Mouse (Mus musculus): ENCODE measurements around the gene Ccdc157. TPM values are rescaled to one million over a fixed set of nuclear protein-coding genes. Genes with fewer than 3 reads are reported as not detected.
"Not testable (repeated sequence)": the region's sequence is repeated elsewhere in the genome, so short reads cannot be mapped to it uniquely, and the experiment has no call there.

The Ccdc157 gene
- total RNA-seq, 2 experiments from 2014 or later: 16.6 to 17.6 TPM

- no peak for DNase-seq (ENCODE audit: low spot score in 2 of 2)
Measured at GRCm38 (mm10) chr11:4108691-4109090, 51.4 kb downstream of the Ccdc157 start.

- DNase-seq (ENCODE audit: low spot score in 2 of 2): not testable (repeated sequence)
Measured at GRCm38 (mm10) chr11:4107901-4108300, 52.2 kb downstream of the Ccdc157 start.

GRCm38 (mm10) chr11:4105444-4105843 lies 54.6 kb downstream of the Ccdc157 start:
- peak; percentile 51 to 61 for DNase-seq (ENCODE audit: low spot score in 2 of 2)

- DNase-seq (ENCODE audit: low spot score in 2 of 2): no peak
Measured at GRCm38 (mm10) chr11:4104989-4105388, 55.1 kb downstream of the Ccdc157 start.

- no peak for DNase-seq (ENCODE audit: low spot score in 2 of 2)
Measured at GRCm38 (mm10) chr11:4103522-4103921, 56.6 kb downstream of the Ccdc157 start.

- DNase-seq (ENCODE audit: low spot score in 2 of 2): no peak
Measured at GRCm38 (mm10) chr11:4101851-4102250, 58.2 kb downstream of the Ccdc157 start.

DNA sequence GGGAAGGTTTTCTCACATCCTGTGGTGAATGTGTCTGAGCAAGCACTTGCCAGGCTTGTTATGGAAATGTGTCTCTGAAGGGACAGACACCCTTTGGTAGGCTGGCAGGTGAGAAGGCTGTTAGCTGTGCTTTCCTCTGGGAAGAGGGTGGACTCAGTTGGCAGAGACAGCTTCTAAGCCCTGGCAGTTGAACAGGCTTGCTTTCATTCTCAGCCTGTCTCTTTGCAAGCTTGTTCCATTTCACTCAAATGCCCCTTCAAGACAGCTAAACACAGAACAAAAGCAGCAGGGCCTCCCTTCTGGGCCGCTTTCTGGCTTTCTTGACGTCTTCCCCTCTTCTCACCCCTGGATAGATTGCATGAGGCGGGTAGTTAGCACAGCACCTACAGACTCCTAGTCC lies 60.6 kb downstream of the Ccdc157 start:
- no peak for DNase-seq (ENCODE audit: low spot score in 2 of 2)

- no peak for DNase-seq (ENCODE audit: low spot score in 2 of 2)
Measured at GRCm38 (mm10) chr11:4098816-4099215, 61.3 kb downstream of the Ccdc157 start.

DNA sequence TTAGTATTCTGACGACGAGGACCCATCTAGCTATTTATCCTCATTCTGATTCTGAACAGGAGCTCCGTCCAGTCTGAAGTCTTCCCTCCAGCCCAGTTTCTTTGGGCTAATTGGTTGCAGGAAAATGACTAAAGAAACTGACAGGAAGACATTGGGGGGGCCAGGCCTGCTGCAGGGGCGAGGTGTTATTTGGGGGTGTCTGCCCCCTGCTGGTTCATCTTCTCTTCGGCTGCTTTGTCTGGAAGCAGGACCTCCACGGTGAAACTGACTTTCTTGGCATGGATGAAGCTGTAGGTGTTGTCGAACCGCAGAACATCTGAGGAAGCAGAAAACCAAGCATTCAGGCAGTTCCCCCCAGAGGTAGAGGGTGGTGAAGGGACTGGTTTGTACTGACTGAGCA lies 62.0 kb downstream of the Ccdc157 start:
- no peak for DNase-seq (ENCODE audit: low spot score in 2 of 2)

GRCm38 (mm10) chr11:4097091-4097621 lies 62.9 kb downstream of the Ccdc157 start:
- DNase-seq (ENCODE audit: low spot score in 2 of 2): no peak

DNA sequence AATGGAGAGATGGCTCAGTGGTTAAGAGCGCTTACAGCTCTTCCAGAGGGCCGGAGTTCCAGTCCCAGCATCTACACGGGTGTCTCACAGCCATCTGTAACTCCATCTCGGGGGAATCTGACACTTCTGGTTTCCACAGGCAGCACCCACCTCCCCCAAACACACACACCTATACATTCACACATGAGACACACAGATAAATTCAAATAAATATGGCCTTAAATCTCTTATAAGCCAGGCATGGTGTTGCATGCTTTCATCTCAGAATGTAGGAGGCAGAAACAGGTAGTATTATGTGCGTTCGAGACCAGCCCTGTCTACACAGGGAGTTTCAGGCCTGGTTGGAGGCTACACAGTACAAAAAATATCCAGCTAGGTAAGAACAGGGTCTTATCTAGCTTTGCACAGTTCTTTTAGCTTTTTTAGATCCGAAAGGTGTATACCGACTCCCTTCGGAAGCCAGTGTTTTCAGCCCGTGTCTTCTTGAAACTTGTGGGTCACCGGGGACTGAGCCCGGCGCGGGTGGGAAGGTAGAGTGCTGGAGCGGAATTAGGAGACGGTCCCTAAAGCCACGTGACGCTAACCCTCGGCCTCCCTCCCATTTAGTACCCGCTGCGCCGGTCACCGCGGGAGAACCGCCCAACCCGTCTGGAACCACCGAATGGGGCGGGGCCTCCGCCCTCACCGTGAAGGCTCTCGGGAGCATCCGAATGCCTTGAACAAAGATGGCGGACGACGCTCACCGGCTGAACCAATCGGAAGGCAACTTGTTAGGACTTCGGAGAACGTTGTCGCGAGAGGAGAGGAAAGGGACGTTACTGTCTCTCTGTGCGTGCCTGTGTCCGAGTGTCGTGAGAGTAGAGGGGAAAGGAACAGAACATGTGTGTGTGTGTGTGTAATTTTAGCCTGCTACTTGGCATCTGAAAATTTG lies 63.8 kb downstream of the Ccdc157 start:
- DNase-seq (ENCODE audit: low spot score in 2 of 2): peak; percentile 97 to 99

DNA sequence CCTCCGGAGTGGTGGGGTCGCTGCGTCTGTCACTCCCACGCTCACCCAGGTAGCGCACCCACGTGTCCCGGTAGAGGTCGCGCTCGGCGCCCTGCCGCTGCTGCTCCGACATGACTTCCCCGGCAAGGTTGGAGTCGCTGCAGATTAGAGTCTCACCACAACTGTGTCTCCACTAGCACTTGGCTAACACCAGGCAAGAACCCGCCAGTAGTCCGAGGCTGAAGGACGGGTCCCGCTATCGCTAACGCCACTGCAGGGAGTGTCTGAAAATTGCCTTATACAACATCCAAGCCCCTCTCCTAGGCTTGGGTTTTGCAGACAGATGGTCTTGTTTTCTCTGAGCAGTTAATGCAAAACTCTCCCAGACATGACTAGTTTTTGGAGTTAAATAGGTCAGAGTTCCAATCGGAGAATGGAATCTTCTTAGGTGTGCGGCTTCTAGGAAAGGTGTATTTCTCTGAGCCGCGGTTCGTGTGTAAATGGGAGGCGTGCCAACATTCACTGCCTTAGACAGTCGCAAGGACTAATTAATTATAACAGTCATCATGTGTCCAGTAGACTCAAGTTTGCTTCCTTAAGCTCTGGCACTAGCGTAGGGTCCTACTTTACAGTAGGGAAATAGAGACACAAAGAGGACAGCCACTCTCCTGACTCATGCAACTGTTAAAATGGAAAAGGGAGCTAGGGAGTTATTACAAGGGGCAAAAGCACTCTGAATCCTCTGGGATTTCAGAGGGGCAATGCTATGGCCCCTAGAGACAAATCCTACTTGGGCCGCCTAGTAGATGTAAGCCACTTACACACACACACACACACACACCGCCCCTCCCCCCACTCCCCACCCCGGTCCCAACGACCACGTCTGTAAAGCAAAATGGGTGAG lies 64.7 kb downstream of the Ccdc157 start, which contains the start of gene Mtfp1:
TSS of gene Mtfp1 (minus strand) at position 275 of the 883 bp plus-strand sequence.
- peak in 1 of 2 experiments; percentile 61 for DNase-seq (ENCODE audit: low spot score in 2 of 2)

DNA sequence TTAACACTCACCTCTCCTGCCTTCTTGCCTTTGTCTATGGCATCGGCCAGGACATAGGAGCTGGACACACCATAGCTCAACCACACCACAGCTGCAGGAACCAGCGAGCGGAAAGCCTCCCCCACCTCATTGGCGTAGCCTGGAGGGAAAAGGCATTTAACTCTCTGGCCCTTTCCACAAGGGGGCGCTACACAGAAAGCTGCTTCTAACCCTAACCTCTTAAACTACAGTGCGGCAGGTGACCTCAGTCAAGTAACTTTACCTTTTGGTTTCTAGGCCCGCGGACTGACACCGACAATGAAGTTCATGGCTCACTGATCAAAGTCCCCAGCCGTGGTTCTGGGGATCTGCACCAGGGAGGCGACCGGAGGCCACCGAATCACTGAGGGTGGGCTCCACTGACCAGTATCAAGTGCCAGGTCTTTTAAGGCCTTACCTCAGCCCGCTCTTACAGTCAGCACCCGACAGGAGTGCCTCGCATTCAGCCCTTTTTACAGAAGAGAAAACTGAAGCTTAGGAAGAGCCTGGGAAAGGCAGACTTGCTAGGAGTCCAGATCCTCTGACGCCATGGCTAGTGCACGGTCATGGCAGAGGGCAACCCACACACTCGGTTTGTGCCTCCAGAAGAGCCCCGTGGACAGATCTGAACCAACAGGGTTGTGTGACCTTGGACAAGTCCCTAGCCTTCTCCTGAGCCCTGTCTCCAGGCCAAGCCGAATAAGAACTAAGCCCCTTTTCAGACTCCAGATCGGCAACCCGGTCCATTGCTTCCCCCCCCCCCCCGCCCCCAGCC lies 65.5 kb downstream of the Ccdc157 start:
- peak; percentile 78 to 82 for DNase-seq (ENCODE audit: low spot score in 2 of 2)

GRCm38 (mm10) chr11:4093459-4094377 lies 66.4 kb downstream of the Ccdc157 start:
- DNase-seq (ENCODE audit: low spot score in 2 of 2): no peak

Small RNAs within 50 kb of the gene (microRNA-seq; reads per million reads assigned to microRNA genes)
- gene Mir3060: 1.2 to 2.7 reads per million in 2 experiments

Other genes with a start within 250 kb of the Ccdc157 start
- 10 to 100 TPM; 19.0 to 20.0 TPM for gene Slc35e4, start 245.6 kb downstream of the Ccdc157 start, total RNA-seq (2021)
- 10 to 100 TPM; 15.9 to 19.6 TPM for gene Tcn2, start 228.1 kb downstream of the Ccdc157 start, total RNA-seq (2021)
- gene Pes1, start 196.3 kb downstream of the Ccdc157 start, total RNA-seq (2021): 10 to 100 TPM; 40.0 to 43.2 TPM
- gene 4930556J24Rik, start 183.5 kb downstream of the Ccdc157 start, total RNA-seq (2021): not detected
- gene Gal3st1, start 176.7 kb downstream of the Ccdc157 start, total RNA-seq (2021): 1 to 10 TPM; 8.4 to 9.1 TPM
- not detected for gene Sec14l4, start 128.8 kb downstream of the Ccdc157 start, total RNA-seq (2021)
- 1 to 10 TPM; 1.8 to 2.2 TPM for gene Sec14l3, start 95.5 kb downstream of the Ccdc157 start, total RNA-seq (2021)
- gene Mtfp1, start 64.8 kb downstream of the Ccdc157 start, total RNA-seq (2021): 10 to 100 TPM; 95.0 to 97.3 TPM
- gene Sec14l2, start 36.9 kb downstream of the Ccdc157 start, total RNA-seq (2021): 10 to 100 TPM; 39.6 to 40.9 TPM
- gene Rnf215, start 25.1 kb downstream of the Ccdc157 start, total RNA-seq (2021): 10 to 100 TPM; 27.1 to 30.8 TPM
- gene Sf3a1, start 57 bp upstream of the Ccdc157 start, total RNA-seq (2021): 10 to 100 TPM; 73.1 to 74.1 TPM
- gene Tbc1d10a, start 26.5 kb upstream of the Ccdc157 start, total RNA-seq (2021): 10 to 100 TPM; 30.5 to 30.7 TPM
- 1 to 10 TPM; 3.1 to 3.2 TPM for gene Castor1, start 57.9 kb upstream of the Ccdc157 start, total RNA-seq (2021)
- gene Osm, start 76.1 kb upstream of the Ccdc157 start, total RNA-seq (2021): under 1 TPM in 1 of 2 experiments, not detected in 1; 0.19 TPM
- 1 to 10 TPM; 1.3 to 1.6 TPM for gene Lif, start 97.3 kb upstream of the Ccdc157 start, total RNA-seq (2021)